Mouse (Mus musculus) embryonic fibroblast, embryonic 13.5 days (primary cell): Measurements from ENCODE around the gene Msantd3.

Experiments
- CTCF ChIP-seq: IDR thresholded peaks from 2 replicates; pipeline ENCODE4 v1.5.1; 2011; ENCODE audit warnings: mild to moderate bottlenecking, control low read depth, low read length, moderate library complexity, borderline replicate concordance; ENCODE audit not compliant: insufficient read depth
- POLR2A ChIP-seq: IDR thresholded peaks from 2 replicates; pipeline ENCODE4 v1.6.1; 2011; ENCODE audit warnings: low read depth, mild to moderate bottlenecking, control low read depth, low read length, moderate library complexity

DNA sequence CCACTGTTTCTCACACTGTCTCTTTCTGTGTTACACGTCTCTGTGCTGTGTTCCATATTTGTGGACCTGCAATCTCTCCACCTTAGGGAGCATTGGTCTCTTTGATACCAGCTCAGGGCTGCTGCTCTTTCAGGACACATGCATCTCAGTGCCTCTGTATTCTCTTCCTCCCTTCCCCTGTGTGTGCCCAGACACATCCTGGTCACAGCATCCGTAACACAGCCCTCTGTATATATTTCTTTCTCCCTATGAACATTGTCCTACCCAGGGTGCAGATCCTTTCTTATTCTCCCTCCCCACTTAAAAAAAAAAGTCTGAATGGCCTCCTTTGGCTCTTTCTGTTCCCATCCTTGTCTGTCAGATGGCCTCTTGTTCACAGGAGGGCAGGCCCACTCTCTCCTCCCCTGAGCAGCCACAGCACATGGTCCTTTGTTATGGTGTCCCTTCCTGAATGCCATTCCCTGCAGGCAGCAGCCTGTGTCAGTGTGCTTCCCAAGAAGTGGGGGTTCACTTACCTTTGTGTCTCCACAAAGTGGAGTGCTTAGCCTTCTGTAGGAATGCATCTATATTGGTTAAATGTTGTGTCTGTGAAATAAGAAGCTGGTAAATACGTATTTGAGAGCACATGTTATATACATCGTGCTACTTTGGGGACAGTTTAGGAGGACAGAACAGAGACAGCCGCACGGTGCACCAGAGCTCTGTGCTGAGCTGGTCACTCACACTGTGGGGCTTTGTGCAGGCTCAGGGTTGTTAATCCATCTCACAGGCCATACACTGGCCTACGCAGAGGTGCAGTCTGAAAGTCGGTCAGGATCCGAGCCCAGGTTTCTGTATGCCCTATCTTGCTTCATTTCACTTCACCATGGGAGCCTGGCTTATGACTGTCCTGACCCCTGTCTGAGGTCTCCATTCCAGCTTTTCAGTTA lies 7.1 kb downstream of the Msantd3 start:
- no peak for TF ChIP-seq CTCF
- TF ChIP-seq POLR2A = no peak
